In the genomic region with DNA sequence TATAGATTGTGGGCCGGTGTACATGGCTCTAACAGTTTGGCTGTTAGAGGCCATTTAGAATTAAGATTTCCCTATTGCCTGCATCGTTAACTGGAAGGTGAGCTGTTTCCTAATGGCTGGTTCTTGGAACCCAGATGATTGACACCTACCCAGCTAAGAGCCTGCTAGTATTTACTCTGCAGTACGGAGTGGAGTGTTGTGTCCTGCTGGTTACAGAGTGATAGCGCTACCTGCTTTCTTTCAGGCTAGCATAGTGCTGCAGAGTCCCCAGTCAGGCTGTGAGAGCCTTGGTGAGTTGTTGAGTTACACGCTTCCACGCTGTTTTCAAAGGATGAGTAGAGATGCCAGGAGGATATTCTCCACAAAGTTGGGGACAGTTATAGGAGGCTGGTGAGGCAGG, we compare ENCODE assay signal across 17 mouse cellular contexts.
"Had no signal": no experiment of that assay in that cellular context is flagged by ENCODE, and none has a peak within 500 bp of the region (broad histone marks: within the 10 kb centered on the region; RNA-seq: fewer than 3 reads in every experiment).

No protein-coding gene starts in this region.

- H3K9ac ChIP-seq: liver, embryonic 13.5 days; liver, embryonic 15.5 days; lung, embryonic 14.5 days; midbrain, embryonic 13.5 days; midbrain, embryonic 15.5 days; neural tube, embryonic 12.5 days; stomach, embryonic 15.5 days had no signal

- H3K9me3 ChIP-seq: liver, embryonic 13.5 days; liver, embryonic 15.5 days; megakaryocyte, embryonic 14.5 days; midbrain, embryonic 13.5 days; midbrain, embryonic 15.5 days; neural tube, embryonic 12.5 days; stomach, embryonic 15.5 days had no signal

- H3K27me3 ChIP-seq: liver, embryonic 13.5 days; liver, embryonic 15.5 days; megakaryocyte, embryonic 14.5 days; midbrain, embryonic 13.5 days; midbrain, embryonic 15.5 days; neural tube, embryonic 12.5 days; stomach, embryonic 15.5 days had no signal

- H3K27ac ChIP-seq: liver, embryonic 13.5 days; liver, embryonic 15.5 days; macrophage; midbrain, embryonic 13.5 days; midbrain, embryonic 15.5 days; neural tube, embryonic 12.5 days; stomach, embryonic 15.5 days had no signal

- DNase-seq: liver, embryonic 13.5 days; lung, embryonic 14.5 days; lung, postnatal 10 days; lung, postnatal 36 days; right cerebral cortex, postnatal 14 days; thymus, adult 18-20 months; thymus, postnatal 14 days; thymus, postnatal 36 days had no signal

- H3K4me2 ChIP-seq: liver, embryonic 11.5 days; liver, embryonic 13.5 days; liver, embryonic 15.5 days; lung, embryonic 14.5 days; midbrain, embryonic 11.5 days; midbrain, embryonic 13.5 days; midbrain, embryonic 15.5 days; neural tube, embryonic 12.5 days; stomach, embryonic 15.5 days had no signal

- H3K4me1 ChIP-seq: liver, embryonic 13.5 days; liver, embryonic 15.5 days; megakaryocyte, embryonic 14.5 days; midbrain, embryonic 13.5 days; midbrain, embryonic 15.5 days; neural tube, embryonic 12.5 days; stomach, embryonic 15.5 days had no signal

- H3K36me3 ChIP-seq: liver, embryonic 15.5 days had no signal

- ATAC-seq: midbrain, embryonic 13.5 days; midbrain, embryonic 15.5 days had no signal

- H3K4me3 ChIP-seq: liver, embryonic 13.5 days; liver, embryonic 15.5 days; megakaryocyte, embryonic 14.5 days; midbrain, embryonic 13.5 days; midbrain, embryonic 15.5 days; neural tube, embryonic 12.5 days; stomach, embryonic 15.5 days had no signal
